Mouse (Mus musculus) midbrain, embryonic 14.5 days (tissue): Measurements from ENCODE around the gene Mical2. TPM values are rescaled to one million over a fixed set of nuclear protein-coding genes. Genes with fewer than 3 reads are reported as not detected.

Source experiments
- ATAC-seq: fragments of 200-750 bp; cut with Nextera tagmentation; 2 replicates; pipeline ENCODE4 v1.8.0; 2017; ENCODE audit warnings: moderate number of reproducible peaks, moderate library complexity; ENCODE audit not compliant: low FRiP score, low TSS enrichment
- DNase-seq: peaks from one replicate; pipeline ENCODE4 v3.0.0-alpha.2; 2015
- H3K27ac ChIP-seq: fragments of 300-500 bp; sonication (generic); replicated peaks from 2 replicates; pipeline ENCODE4 v1.5.1; 2014; ENCODE audit warnings: mild to moderate bottlenecking, low read depth, low read length, moderate library complexity
- H3K27me3 ChIP-seq: fragments of 300-500 bp; sonication (generic); 2 replicates; pipeline ENCODE4 v1.6.1; 2014; ENCODE audit warnings: low read length, control low read depth, mixed read lengths; ENCODE audit not compliant: control insufficient read depth, insufficient read depth
- H3K36me3 ChIP-seq: fragments of 300-500 bp; sonication (generic); 2 replicates; pipeline ENCODE4 v1.6.1; 2014; ENCODE audit warnings: low read length, control low read depth; ENCODE audit not compliant: control insufficient read depth, insufficient read depth
- H3K4me1 ChIP-seq: fragments of 300-500 bp; sonication (generic); 2 replicates; pipeline ENCODE4 v1.6.1; 2014; ENCODE audit warnings: mild to moderate bottlenecking, antibody characterized with exemption, low read length, control low read depth; ENCODE audit not compliant: control insufficient read depth, insufficient read depth
- H3K4me2 ChIP-seq: fragments of 300-500 bp; sonication (generic); 2 replicates; pipeline ENCODE4 v1.6.1; 2014; ENCODE audit warnings: mild to moderate bottlenecking, low read length, moderate library complexity
- H3K4me3 ChIP-seq: fragments of 300-500 bp; sonication (generic); replicated peaks from 2 replicates; pipeline ENCODE4 v1.5.1; 2014; ENCODE audit warnings: low read depth, low read length
- H3K9ac ChIP-seq: fragments of 300-500 bp; sonication (generic); replicated peaks from 2 replicates; pipeline ENCODE4 v1.6.1; 2014; ENCODE audit warnings: mild to moderate bottlenecking, low read length, moderate library complexity
- H3K9me3 ChIP-seq: fragments of 300-500 bp; sonication (generic); 2 replicates; pipeline ENCODE4 v1.6.1; 2016; ENCODE audit warnings: low read length, control low read depth, mixed read lengths; ENCODE audit not compliant: control insufficient read depth
- WGBS: fragments of 180-500 bp; shearing (Covaris S2); extraction: QIAGEN DNeasy Blood & Tissue Kit; methylation state at CpG from one replicate; pipeline ENCODE4 v1.1.7; 2014; 5-methylcytosine and 5-hydroxymethylcytosine counted together
- polyA plus RNA-seq: library from polyadenylated mRNA; unstranded; fragments of >200 nt; fragmentation: Nextera tagmentation; extraction: Ambion mirVana; gene quantifications from 2 replicates; pipeline ENCODE4 v1.2.1, GENCODE M21; 2014

The Mical2 gene
- polyA plus RNA-seq, 1 experiment from 2014 or later = 1.6 TPM

DNA sequence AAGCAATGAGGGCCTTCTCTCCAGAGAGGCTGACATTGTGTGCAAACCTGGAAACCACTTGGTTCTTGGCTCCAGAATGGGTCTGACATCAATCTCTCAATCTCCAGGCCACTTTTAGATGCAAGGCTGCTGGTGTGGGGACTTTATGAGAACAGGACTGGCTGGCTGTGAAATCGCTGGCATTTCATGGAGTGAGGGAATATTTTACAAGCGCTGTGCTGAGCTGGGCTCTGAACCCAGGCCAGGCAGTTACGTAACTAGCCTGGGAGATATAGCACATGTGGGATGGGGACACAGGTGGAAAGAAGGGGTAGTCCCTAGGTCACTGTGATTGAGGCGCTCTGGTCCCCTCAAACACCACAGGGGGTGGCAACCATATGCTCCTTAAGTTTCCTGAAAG lies 33.4 kb upstream of the Mical2 start:
- Histone ChIP-seq H3K9me3 (no peaks in the 10 kb centered on the region), H3K36me3 (no peaks in the 10 kb centered on the region), H3K4me3 (no peak overlapping the region), H3K27ac (no peak overlapping the region), H3K4me2 (no peak overlapping the region), H3K27me3 (no peaks in the 10 kb centered on the region), H3K9ac (no peak overlapping the region), H3K4me1 (no peaks in the 10 kb centered on the region)
- WGBS = 88% methylated on average over 4 of the region's 4 CpGs
- DNase-seq (no peak), ATAC-seq (no peak)

- Histone ChIP-seq H3K4me1 (no peaks in the 10 kb centered on the region), H3K4me3 (no peak overlapping the region), H3K9me3 (no peaks in the 10 kb centered on the region), H3K27ac (no peak overlapping the region), H3K4me2 (no peak overlapping the region), H3K27me3 (no peaks in the 10 kb centered on the region), H3K9ac (no peak overlapping the region), H3K36me3 (no peaks in the 10 kb centered on the region)
- 92% methylated on average over 5 of the region's 5 CpGs for WGBS
- no peak for ATAC-seq
- no peak for DNase-seq
Measured at GRCm38 (mm10) chr7:112192778-112193177, 32.9 kb upstream of the Mical2 start.

GRCm38 (mm10) chr7:112194286-112194685 lies 31.4 kb upstream of the Mical2 start:
- Histone ChIP-seq H3K9ac (no peak overlapping the region), H3K9me3 (no peaks in the 10 kb centered on the region), H3K27ac (no peak overlapping the region), H3K4me3 (no peak overlapping the region), H3K27me3 (no peaks in the 10 kb centered on the region), H3K4me2 (no peak overlapping the region), H3K36me3 (no peaks in the 10 kb centered on the region), H3K4me1 (no peaks in the 10 kb centered on the region)
- DNase-seq (no peak), ATAC-seq (no peak)
- WGBS = 82% methylated on average over 5 of the region's 5 CpGs

GRCm38 (mm10) chr7:112197461-112197860 lies 28.2 kb upstream of the Mical2 start:
- Histone ChIP-seq H3K27ac (no peak overlapping the region), H3K4me2 (no peak overlapping the region), H3K36me3 (no peaks in the 10 kb centered on the region), H3K27me3 (no peaks in the 10 kb centered on the region), H3K9ac (no peak overlapping the region), H3K4me1 (no peaks in the 10 kb centered on the region), H3K4me3 (no peak overlapping the region), H3K9me3 (no peaks in the 10 kb centered on the region)
- 78% methylated on average over 8 of the region's 8 CpGs for WGBS
- DNase-seq (no peak), ATAC-seq (no peak)

DNA sequence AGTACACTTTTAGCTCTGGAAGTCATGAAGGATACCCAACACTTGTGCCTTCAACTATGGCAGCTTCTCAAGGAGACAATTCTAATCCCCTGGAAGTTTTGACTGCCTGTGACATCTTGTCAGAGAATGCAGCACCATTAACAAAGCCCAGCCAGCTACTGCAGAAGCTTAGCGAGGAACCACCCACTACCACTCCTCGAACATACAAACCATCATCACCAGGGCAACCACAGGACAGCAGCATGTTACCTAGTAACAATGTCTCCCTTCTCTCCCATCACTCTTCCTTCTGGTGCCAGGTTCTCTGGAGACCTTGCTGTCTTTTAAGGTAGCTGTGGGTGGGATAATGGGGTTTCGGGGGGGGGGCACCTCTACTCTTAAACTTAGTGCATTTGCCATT lies 26.3 kb upstream of the Mical2 start:
- H3K36me3 ChIP-seq = no peaks in the 10 kb centered on the region
- H3K4me1 ChIP-seq = no peaks in the 10 kb centered on the region
- no peak overlapping the region for H3K4me3 ChIP-seq
- DNase-seq (no peak), ATAC-seq (no peak)
- no peak overlapping the region for H3K27ac ChIP-seq
- H3K4me2 ChIP-seq = no peak overlapping the region
- no peaks in the 10 kb centered on the region for H3K27me3 ChIP-seq
- H3K9me3 ChIP-seq = no peaks in the 10 kb centered on the region
- WGBS = 38% methylated on average over 3 of the region's 3 CpGs
- H3K9ac ChIP-seq = no peak overlapping the region

DNA sequence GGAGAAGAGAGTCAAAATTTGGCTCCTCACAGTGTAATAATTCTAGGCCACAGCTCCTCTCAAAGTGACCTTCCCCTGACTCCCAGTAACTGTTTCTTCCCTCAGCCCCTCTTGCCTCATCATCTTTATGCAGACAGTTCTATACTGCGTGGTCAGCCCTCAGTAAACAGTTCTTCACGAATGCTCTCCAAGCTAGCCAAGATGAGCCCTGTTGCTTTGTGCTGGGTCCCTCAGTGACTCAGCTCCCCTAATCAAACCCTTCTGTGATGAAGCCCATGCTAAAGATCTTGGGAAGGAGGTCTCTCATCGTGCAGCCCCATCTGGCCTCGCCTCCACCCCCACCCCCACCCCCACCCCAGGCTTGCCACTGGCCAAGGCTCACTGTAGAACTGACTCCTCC lies 24.9 kb upstream of the Mical2 start:
- H3K4me3 ChIP-seq = no peak overlapping the region
- WGBS = 37% methylated on average over 4 of the region's 4 CpGs
- no peak overlapping the region for H3K27ac ChIP-seq
- H3K9me3 ChIP-seq = no peaks in the 10 kb centered on the region
- DNase-seq (no peak), ATAC-seq (no peak)
- H3K36me3 ChIP-seq = no peaks in the 10 kb centered on the region
- H3K27me3 ChIP-seq = no peaks in the 10 kb centered on the region
- no peak overlapping the region for H3K4me2 ChIP-seq
- H3K4me1 ChIP-seq = no peaks in the 10 kb centered on the region
- H3K9ac ChIP-seq = no peak overlapping the region

DNA sequence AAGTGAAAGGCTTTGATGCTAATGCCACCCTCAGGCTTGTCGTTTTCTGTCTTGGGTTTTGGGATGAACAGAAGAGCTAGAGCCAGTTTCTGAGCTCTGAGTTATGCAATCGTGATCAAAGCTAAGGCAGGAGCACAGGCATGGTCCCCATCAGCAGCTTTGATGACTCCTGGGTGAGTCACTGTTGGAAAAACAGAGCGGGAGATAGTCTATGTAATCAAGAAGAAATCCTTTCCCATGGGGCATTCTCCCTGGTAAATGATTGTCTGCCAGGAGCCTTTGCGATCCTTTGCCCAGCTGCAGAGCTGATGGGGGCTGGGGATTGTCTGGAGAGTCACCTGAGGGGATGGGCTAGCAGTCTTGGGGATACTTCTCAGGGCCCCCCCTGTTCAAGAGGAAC lies 23.5 kb upstream of the Mical2 start:
- DNase-seq (no peak), ATAC-seq (no peak)
- H3K4me1 ChIP-seq = no peaks in the 10 kb centered on the region
- no peak overlapping the region for H3K4me2 ChIP-seq
- H3K9ac ChIP-seq = no peak overlapping the region
- no peaks in the 10 kb centered on the region for H3K36me3 ChIP-seq
- WGBS = 51% methylated on average over 4 of the region's 4 CpGs
- H3K9me3 ChIP-seq = no peaks in the 10 kb centered on the region
- H3K27ac ChIP-seq = no peak overlapping the region
- H3K4me3 ChIP-seq = no peak overlapping the region
- no peaks in the 10 kb centered on the region for H3K27me3 ChIP-seq

GRCm38 (mm10) chr7:112202843-112203242 lies 22.8 kb upstream of the Mical2 start:
- Histone ChIP-seq H3K9me3 (no peaks in the 10 kb centered on the region), H3K4me1 (no peaks in the 10 kb centered on the region), H3K27ac (no peak overlapping the region), H3K9ac (no peak overlapping the region), H3K4me3 (no peak overlapping the region), H3K4me2 (no peak overlapping the region), H3K27me3 (no peaks in the 10 kb centered on the region), H3K36me3 (no peaks in the 10 kb centered on the region)
- WGBS = 90% methylated on average over 5 of the region's 5 CpGs
- ATAC-seq (no peak), DNase-seq (no peak)

DNA sequence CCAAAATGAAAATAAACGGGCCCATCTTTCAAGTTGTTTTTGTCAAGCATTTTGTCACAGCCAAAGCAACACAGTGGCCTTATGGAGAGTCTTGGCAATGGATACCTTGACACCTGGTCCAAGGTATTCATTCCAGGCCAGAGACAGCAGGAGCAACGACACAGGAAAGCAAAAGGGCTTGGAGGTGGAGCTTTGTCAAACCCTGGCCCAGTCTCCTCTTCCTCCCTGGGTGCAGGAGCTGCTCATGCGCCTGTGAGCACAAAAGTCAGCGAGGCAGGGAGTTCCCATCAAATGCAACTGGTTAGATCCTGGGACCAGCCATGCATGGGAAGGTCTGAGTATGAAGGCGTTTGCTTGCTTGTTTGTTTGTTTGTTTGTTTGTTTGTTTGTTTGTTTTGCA lies 21.7 kb upstream of the Mical2 start:
- WGBS = 75% methylated on average over 5 of the region's 5 CpGs
- no peak overlapping the region for H3K27ac ChIP-seq
- H3K9ac ChIP-seq = no peak overlapping the region
- no peaks in the 10 kb centered on the region for H3K9me3 ChIP-seq
- ATAC-seq = no peak
- no peaks in the 10 kb centered on the region for H3K27me3 ChIP-seq
- no peaks in the 10 kb centered on the region for H3K36me3 ChIP-seq
- no peak overlapping the region for H3K4me3 ChIP-seq
- H3K4me1 ChIP-seq = no peaks in the 10 kb centered on the region
- no peak for DNase-seq
- H3K4me2 ChIP-seq = no peak overlapping the region
